Mouse (Mus musculus) frontal cortex, postnatal 25 days (tissue): ENCODE results near the gene Lhfpl2.

Experiments
- DNase-seq, 2 experiments: peaks; one replicate each; pipeline ENCODE4 v3.0.0; 2022; ENCODE audit warnings: low spot score in 2 of 2

The Lhfpl2 gene

GRCm38 (mm10) chr13:94066626-94067275 lies 9.2 kb downstream of the Lhfpl2 start:
- no peak for DNase-seq

GRCm38 (mm10) chr13:94068308-94068707 lies 10.7 kb downstream of the Lhfpl2 start:
- no peak for DNase-seq

GRCm38 (mm10) chr13:94069421-94070307 lies 12.1 kb downstream of the Lhfpl2 start:
- no peak for DNase-seq

- DNase-seq = no peak
These were observed 12.7 kb downstream of the Lhfpl2 start for GRCm38 (mm10) chr13:94070308-94070619.

- no peak for DNase-seq
These were observed 13.3 kb downstream of the Lhfpl2 start for GRCm38 (mm10) chr13:94070927-94071326.

- no peak for DNase-seq
These were observed 15.6 kb downstream of the Lhfpl2 start for GRCm38 (mm10) chr13:94073046-94073715.

- DNase-seq = no peak
These were observed 16.1 kb downstream of the Lhfpl2 start for GRCm38 (mm10) chr13:94073716-94074115.

- no peak for DNase-seq
These were observed 17.6 kb downstream of the Lhfpl2 start for GRCm38 (mm10) chr13:94075181-94075580.

- DNase-seq = no peak
These were observed 19.8 kb downstream of the Lhfpl2 start for GRCm38 (mm10) chr13:94077136-94078018.

GRCm38 (mm10) chr13:94083196-94083595 lies 25.6 kb downstream of the Lhfpl2 start:
- DNase-seq = no peak

GRCm38 (mm10) chr13:94084220-94085126 lies 26.9 kb downstream of the Lhfpl2 start:
- no peak for DNase-seq

GRCm38 (mm10) chr13:94086090-94086808 lies 28.7 kb downstream of the Lhfpl2 start:
- no peak for DNase-seq

- DNase-seq = no peak
These were observed 29.5 kb downstream of the Lhfpl2 start for GRCm38 (mm10) chr13:94087061-94087460.

GRCm38 (mm10) chr13:94088788-94089187 lies 31.2 kb downstream of the Lhfpl2 start:
- no peak for DNase-seq

GRCm38 (mm10) chr13:94089286-94089685 lies 31.7 kb downstream of the Lhfpl2 start:
- no peak for DNase-seq

- no peak for DNase-seq
These were observed 33.8 kb downstream of the Lhfpl2 start for GRCm38 (mm10) chr13:94091366-94091765.

GRCm38 (mm10) chr13:94094176-94094575 lies 36.6 kb downstream of the Lhfpl2 start:
- no peak for DNase-seq

- DNase-seq = no peak
These were observed 37.0 kb downstream of the Lhfpl2 start for GRCm38 (mm10) chr13:94094625-94095024.

GRCm38 (mm10) chr13:94095202-94095601 lies 37.6 kb downstream of the Lhfpl2 start:
- DNase-seq = no peak

GRCm38 (mm10) chr13:94097667-94098066 lies 40.1 kb downstream of the Lhfpl2 start:
- DNase-seq = no peak
